Mouse (Mus musculus) thymus, adult 2 months (tissue): ENCODE results near the gene Wnk2.

Source experiments
- CTCF ChIP-seq: fragments of 200-500 bp; IDR thresholded peaks from 2 replicates; pipeline ENCODE4 v1.5.1; 2012; ENCODE audit warnings: mild to moderate bottlenecking, control low read depth, low read length, moderate library complexity, borderline replicate concordance; ENCODE audit not compliant: control insufficient read depth, poor library complexity, insufficient read depth; ENCODE audit errors: extremely low read depth
- POLR2A ChIP-seq: fragments of 200-500 bp; IDR thresholded peaks from 2 replicates; pipeline ENCODE4 v1.6.1; 2012; ENCODE audit warnings: mild to moderate bottlenecking, low read length, control low read depth, moderate library complexity; ENCODE audit not compliant: control insufficient read depth, poor library complexity, insufficient read depth; ENCODE audit errors: extremely low read depth

GRCm38 (mm10) chr13:49131946-49132687 lies 15.7 kb downstream of the Wnk2 start:
- TF ChIP-seq CTCF, result no peak
- TF ChIP-seq POLR2A, result no peak
